Mouse (Mus musculus): ENCODE results near the gene Dclre1a. TPM values are rescaled to one million over a fixed set of nuclear protein-coding genes. Genes with fewer than 3 reads are reported as not detected.

Gene Dclre1a
- polyA plus RNA-seq, 1 experiment from 2014 or later: 19.8 TPM

GRCm38 (mm10) chr19:56581981-56582380 lies 34.0 kb upstream of the Dclre1a start:
- Histone ChIP-seq H3K27me3 (ENCODE audit: control insufficient read depth, insufficient read depth, low read length) (no peaks in the 10 kb centered on the region), H3K9ac (ENCODE audit: low read depth, low read length) (no peak overlapping the region), H3K4me2 (replicated peaks; ENCODE audit: low read depth, low read length) (no peak overlapping the region), H3K4me1 (ENCODE audit: control insufficient read depth, insufficient read depth, low read length) (0 out of 2 replicates have a peak, but pooled peaks cover 5% of the 10 kb centered on the region), H3K27ac (ENCODE audit: low read depth, low read length) (no peak overlapping the region), H3K4me3 (ENCODE audit: low read length) (no peak overlapping the region), H3K9me3 (ENCODE audit: control insufficient read depth, low read length) (no peaks in the 10 kb centered on the region), H3K36me3 (ENCODE audit: control insufficient read depth, insufficient read depth, low read length) (peaks cover 23% of the 10 kb centered on the region; the same call in 1 of the 2 replicates)
- 85% methylated on average over 5 of the region's 5 CpGs for WGBS
- no peak for ATAC-seq (ENCODE audit: low FRiP score, low TSS enrichment)

DNA sequence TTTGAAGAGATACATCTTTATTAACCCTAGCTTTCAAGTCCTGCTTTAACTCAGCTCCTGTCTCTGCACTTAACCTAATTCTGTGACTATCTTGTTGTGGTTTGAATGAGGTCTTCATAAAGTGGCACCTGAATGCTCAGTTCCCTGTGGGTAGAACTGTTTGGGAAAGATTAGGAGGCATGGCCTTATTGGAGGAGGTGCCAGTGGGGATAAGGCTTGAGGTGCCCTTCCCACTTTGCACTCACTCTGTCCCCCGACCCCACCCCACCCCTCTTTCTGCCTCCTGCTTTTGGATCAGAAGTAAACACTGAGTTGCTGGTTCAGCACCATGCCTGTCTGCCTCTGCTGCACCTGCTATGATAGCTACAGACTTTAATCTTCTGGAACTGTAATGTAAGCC lies 29.8 kb upstream of the Dclre1a start:
- H3K4me2 ChIP-seq (replicated peaks; ENCODE audit: low read depth, low read length): no peak overlapping the region
- H3K27ac ChIP-seq (ENCODE audit: low read depth, low read length): no peak overlapping the region
- 93% methylated on average over 1 of the region's 1 CpGs for WGBS
- H3K9me3 ChIP-seq (ENCODE audit: control insufficient read depth, low read length): no peaks in the 10 kb centered on the region
- H3K4me1 ChIP-seq (ENCODE audit: control insufficient read depth, insufficient read depth, low read length): no peaks in the 10 kb centered on the region
- no peak overlapping the region for H3K4me3 ChIP-seq (ENCODE audit: low read length)
- no peak overlapping the region for H3K9ac ChIP-seq (ENCODE audit: low read depth, low read length)
- ATAC-seq (ENCODE audit: low FRiP score, low TSS enrichment): no peak
- H3K27me3 ChIP-seq (ENCODE audit: control insufficient read depth, insufficient read depth, low read length): no peaks in the 10 kb centered on the region
- peaks cover 19% of the 10 kb centered on the region; the same call in 1 of the 2 replicates for H3K36me3 ChIP-seq (ENCODE audit: control insufficient read depth, insufficient read depth, low read length)

DNA sequence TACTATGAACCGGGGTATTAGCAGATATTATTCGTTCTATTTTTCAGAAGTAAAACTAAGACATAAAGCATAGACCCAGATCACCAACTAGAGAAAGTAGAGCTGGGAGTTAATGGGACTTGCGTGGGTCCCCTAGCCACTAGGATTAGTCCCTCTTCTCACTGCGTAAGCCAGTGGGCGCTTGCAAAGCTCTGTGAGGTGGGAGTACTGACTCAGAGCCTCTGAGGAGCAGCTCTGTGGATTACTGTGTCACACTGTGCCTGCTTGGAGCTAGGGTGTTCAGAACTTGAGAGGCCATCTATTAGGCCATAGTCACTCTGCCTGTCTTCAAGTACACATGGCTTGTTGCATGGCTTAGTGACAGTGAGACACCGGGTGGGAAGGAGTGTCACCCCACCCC lies 25.2 kb upstream of the Dclre1a start:
- no peaks in the 10 kb centered on the region for H3K27me3 ChIP-seq (ENCODE audit: control insufficient read depth, insufficient read depth, low read length)
- no peak for ATAC-seq (ENCODE audit: low FRiP score, low TSS enrichment)
- no peaks in the 10 kb centered on the region for H3K4me1 ChIP-seq (ENCODE audit: control insufficient read depth, insufficient read depth, low read length)
- no peak overlapping the region for H3K4me2 ChIP-seq (replicated peaks; ENCODE audit: low read depth, low read length)
- H3K27ac ChIP-seq (ENCODE audit: low read depth, low read length): no peak overlapping the region
- H3K4me3 ChIP-seq (ENCODE audit: low read length): no peak overlapping the region
- no peaks in the 10 kb centered on the region for H3K9me3 ChIP-seq (ENCODE audit: control insufficient read depth, low read length)
- H3K9ac ChIP-seq (ENCODE audit: low read depth, low read length): no peak overlapping the region
- 97% methylated on average over 6 of the region's 6 CpGs for WGBS
- peaks cover 29% of the 10 kb centered on the region for H3K36me3 ChIP-seq (ENCODE audit: control insufficient read depth, insufficient read depth, low read length)

- no peaks in the 10 kb centered on the region for H3K9me3 ChIP-seq (ENCODE audit: control insufficient read depth, low read length)
- no peak overlapping the region for H3K27ac ChIP-seq (ENCODE audit: low read depth, low read length)
- no peak for ATAC-seq (ENCODE audit: low FRiP score, low TSS enrichment)
- WGBS: 95% methylated on average over 5 of the region's 5 CpGs
- H3K4me3 ChIP-seq (ENCODE audit: low read length): no peak overlapping the region
- no peak overlapping the region for H3K9ac ChIP-seq (ENCODE audit: low read depth, low read length)
- H3K4me2 ChIP-seq (replicated peaks; ENCODE audit: low read depth, low read length): no peak overlapping the region
- no peaks in the 10 kb centered on the region for H3K4me1 ChIP-seq (ENCODE audit: control insufficient read depth, insufficient read depth, low read length)
- peaks cover 23% of the 10 kb centered on the region for H3K36me3 ChIP-seq (ENCODE audit: control insufficient read depth, insufficient read depth, low read length)
- no peaks in the 10 kb centered on the region for H3K27me3 ChIP-seq (ENCODE audit: control insufficient read depth, insufficient read depth, low read length)
These were observed 23.9 kb upstream of the Dclre1a start for GRCm38 (mm10) chr19:56571913-56572312.

GRCm38 (mm10) chr19:56571234-56571633 lies 23.2 kb upstream of the Dclre1a start:
- no peaks in the 10 kb centered on the region for H3K27me3 ChIP-seq (ENCODE audit: control insufficient read depth, insufficient read depth, low read length)
- no peak overlapping the region for H3K4me2 ChIP-seq (replicated peaks; ENCODE audit: low read depth, low read length)
- 90% methylated on average over 2 of the region's 2 CpGs for WGBS
- H3K4me1 ChIP-seq (ENCODE audit: control insufficient read depth, insufficient read depth, low read length): no peaks in the 10 kb centered on the region
- ATAC-seq (ENCODE audit: low FRiP score, low TSS enrichment): no peak
- H3K4me3 ChIP-seq (ENCODE audit: low read length): no peak overlapping the region
- H3K9me3 ChIP-seq (ENCODE audit: control insufficient read depth, low read length): no peaks in the 10 kb centered on the region
- no peak overlapping the region for H3K9ac ChIP-seq (ENCODE audit: low read depth, low read length)
- peaks cover 21% of the 10 kb centered on the region for H3K36me3 ChIP-seq (ENCODE audit: control insufficient read depth, insufficient read depth, low read length)
- no peak overlapping the region for H3K27ac ChIP-seq (ENCODE audit: low read depth, low read length)

DNA sequence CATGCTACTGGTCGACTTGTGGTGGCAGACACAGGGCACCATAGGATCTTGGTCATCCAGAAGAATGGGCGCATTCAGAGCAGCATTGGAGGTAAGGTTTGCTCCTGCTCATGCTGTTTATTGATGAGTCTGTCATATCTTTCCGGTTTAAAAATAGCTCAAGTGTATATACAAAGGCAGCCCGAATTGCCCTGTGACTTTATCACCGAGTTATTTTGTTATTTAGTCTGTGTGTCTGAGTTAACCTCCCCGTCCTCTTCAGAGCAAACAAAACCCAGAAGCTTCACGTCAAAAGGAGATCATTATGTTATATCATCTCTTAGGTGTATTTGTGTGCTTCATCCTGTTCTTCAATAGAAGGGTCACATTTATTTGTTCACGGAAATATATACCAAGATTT lies 22.8 kb upstream of the Dclre1a start:
- H3K4me2 ChIP-seq (replicated peaks; ENCODE audit: low read depth, low read length): no peak overlapping the region
- 87% methylated on average over 8 of the region's 8 CpGs for WGBS
- H3K9ac ChIP-seq (ENCODE audit: low read depth, low read length): no peak overlapping the region
- H3K36me3 ChIP-seq (ENCODE audit: control insufficient read depth, insufficient read depth, low read length): peaks cover 21% of the 10 kb centered on the region
- H3K9me3 ChIP-seq (ENCODE audit: control insufficient read depth, low read length): no peaks in the 10 kb centered on the region
- no peak overlapping the region for H3K27ac ChIP-seq (ENCODE audit: low read depth, low read length)
- H3K4me3 ChIP-seq (ENCODE audit: low read length): no peak overlapping the region
- ATAC-seq (ENCODE audit: low FRiP score, low TSS enrichment): no peak
- no peaks in the 10 kb centered on the region for H3K4me1 ChIP-seq (ENCODE audit: control insufficient read depth, insufficient read depth, low read length)
- no peaks in the 10 kb centered on the region for H3K27me3 ChIP-seq (ENCODE audit: control insufficient read depth, insufficient read depth, low read length)

DNA sequence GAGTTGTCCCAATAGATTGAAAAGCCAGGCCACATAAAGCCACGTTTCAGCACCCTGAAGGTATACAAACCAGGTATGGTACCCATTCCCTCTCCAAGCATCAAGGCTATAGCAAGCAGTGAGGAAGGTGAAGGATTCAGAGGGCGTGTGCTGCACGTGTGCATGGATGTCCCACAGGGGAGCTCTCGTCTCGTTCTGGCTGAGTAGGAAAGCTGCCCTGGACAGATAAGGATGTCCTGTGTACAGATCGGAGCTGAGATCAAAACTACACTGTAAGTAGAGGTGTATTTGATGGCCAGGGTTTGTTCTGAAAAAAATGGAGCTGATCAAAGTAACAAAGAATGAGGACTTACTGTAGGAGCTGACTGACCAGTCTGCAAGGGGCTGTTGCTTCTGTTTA lies 18.9 kb upstream of the Dclre1a start:
- H3K9me3 ChIP-seq (ENCODE audit: control insufficient read depth, low read length): no peaks in the 10 kb centered on the region
- no peak overlapping the region for H3K27ac ChIP-seq (ENCODE audit: low read depth, low read length)
- no peak overlapping the region for H3K4me2 ChIP-seq (replicated peaks; ENCODE audit: low read depth, low read length)
- H3K9ac ChIP-seq (ENCODE audit: low read depth, low read length): no peak overlapping the region
- H3K4me1 ChIP-seq (ENCODE audit: control insufficient read depth, insufficient read depth, low read length): no peaks in the 10 kb centered on the region
- no peaks in the 10 kb centered on the region for H3K27me3 ChIP-seq (ENCODE audit: control insufficient read depth, insufficient read depth, low read length)
- WGBS: 88% methylated on average over 6 of the region's 6 CpGs
- H3K36me3 ChIP-seq (ENCODE audit: control insufficient read depth, insufficient read depth, low read length): peaks cover 13% of the 10 kb centered on the region; the same call in 1 of the 2 replicates
- ATAC-seq (ENCODE audit: low FRiP score, low TSS enrichment): no peak
- no peak overlapping the region for H3K4me3 ChIP-seq (ENCODE audit: low read length)

GRCm38 (mm10) chr19:56566041-56566440 lies 18.0 kb upstream of the Dclre1a start:
- no peak for ATAC-seq (ENCODE audit: low FRiP score, low TSS enrichment)
- H3K9ac ChIP-seq (ENCODE audit: low read depth, low read length): no peak overlapping the region
- H3K4me1 ChIP-seq (ENCODE audit: control insufficient read depth, insufficient read depth, low read length): no peaks in the 10 kb centered on the region
- H3K4me2 ChIP-seq (replicated peaks; ENCODE audit: low read depth, low read length): no peak overlapping the region
- no peaks in the 10 kb centered on the region for H3K27me3 ChIP-seq (ENCODE audit: control insufficient read depth, insufficient read depth, low read length)
- no peak overlapping the region for H3K4me3 ChIP-seq (ENCODE audit: low read length)
- 0 out of 2 replicates have a peak, but pooled peaks cover 4% of the 10 kb centered on the region for H3K36me3 ChIP-seq (ENCODE audit: control insufficient read depth, insufficient read depth, low read length)
- WGBS: 88% methylated on average over 4 of the region's 4 CpGs
- no peaks in the 10 kb centered on the region for H3K9me3 ChIP-seq (ENCODE audit: control insufficient read depth, low read length)
- no peak overlapping the region for H3K27ac ChIP-seq (ENCODE audit: low read depth, low read length)

GRCm38 (mm10) chr19:56565358-56565757 lies 17.3 kb upstream of the Dclre1a start:
- Histone ChIP-seq H3K9me3 (ENCODE audit: control insufficient read depth, low read length) (no peaks in the 10 kb centered on the region), H3K9ac (ENCODE audit: low read depth, low read length) (no peak overlapping the region), H3K4me1 (ENCODE audit: control insufficient read depth, insufficient read depth, low read length) (no peaks in the 10 kb centered on the region), H3K4me3 (ENCODE audit: low read length) (no peak overlapping the region), H3K4me2 (replicated peaks; ENCODE audit: low read depth, low read length) (no peak overlapping the region), H3K27ac (ENCODE audit: low read depth, low read length) (no peak overlapping the region), H3K27me3 (ENCODE audit: control insufficient read depth, insufficient read depth, low read length) (no peaks in the 10 kb centered on the region), H3K36me3 (ENCODE audit: control insufficient read depth, insufficient read depth, low read length) (0 out of 2 replicates have a peak, but pooled peaks cover 4% of the 10 kb centered on the region)
- WGBS: 70% methylated on average over 6 of the region's 6 CpGs
- ATAC-seq (ENCODE audit: low FRiP score, low TSS enrichment): no peak
